Mouse (Mus musculus) myocyte (in vitro differentiated cells): ENCODE data around the gene Ccdc40.

Source experiments
- CEBPB ChIP-seq: IDR thresholded peaks from 2 replicates; pipeline ENCODE4 v1.6.1; 2011; ENCODE audit warnings: mild to moderate bottlenecking, moderate library complexity; ENCODE audit not compliant: poor library complexity, insufficient read depth, severe bottlenecking
- MAX ChIP-seq: IDR thresholded peaks from one replicate; pipeline ENCODE4 v1.6.1; 2011; ENCODE audit warnings: low read depth, mild to moderate bottlenecking, control low read depth
- MYOD1 ChIP-seq, 3 experiments: IDR thresholded peaks; one replicate each; pipeline ENCODE4 v1.6.1; 2011; ENCODE audit warnings: control low read depth in 2 of 3, low read depth in 2 of 3, mild to moderate bottlenecking in 2 of 3, moderate library complexity in 1 of 3; ENCODE audit not compliant: insufficient read length in 2 of 3, control insufficient read depth in 1 of 3
- MYOG ChIP-seq, 3 experiments: IDR thresholded peaks; one replicate each; pipeline ENCODE4 v1.6.1; 2011; ENCODE audit warnings: control low read depth in 2 of 3, low read depth in 2 of 3, mild to moderate bottlenecking in 2 of 3; ENCODE audit not compliant: insufficient read length in 2 of 3, control insufficient read depth in 1 of 3, insufficient read depth in 1 of 3
- POLR2A ChIP-seq: IDR thresholded peaks from one replicate; pipeline ENCODE4 v1.6.1; 2011; ENCODE audit warnings: low read depth, mild to moderate bottlenecking, control low read depth, moderate library complexity; ENCODE audit not compliant: insufficient read length
- POLR2AphosphoS2 ChIP-seq: IDR thresholded peaks from one replicate; pipeline ENCODE4 v1.6.1; 2011; ENCODE audit warnings: low read depth, control low read depth; ENCODE audit not compliant: insufficient read length
- SRF ChIP-seq: IDR thresholded peaks from one replicate; pipeline ENCODE4 v1.6.1; 2011; ENCODE audit warnings: low read depth; ENCODE audit not compliant: control insufficient read depth, insufficient read length
- TCF12 ChIP-seq: IDR thresholded peaks from one replicate; pipeline ENCODE4 v1.6.1; 2011; ENCODE audit warnings: mild to moderate bottlenecking, control low read depth; ENCODE audit not compliant: poor library complexity, insufficient read depth, severe bottlenecking
- USF1 ChIP-seq: IDR thresholded peaks from one replicate; pipeline ENCODE4 v1.6.1; 2011; ENCODE audit warnings: low read depth, mild to moderate bottlenecking, control low read depth, moderate library complexity

GRCm38 (mm10) chr11:119224926-119225325 is 3.4 kb upstream of the Ccdc40 start:
- TF ChIP-seq POLR2A: no peak
- TF ChIP-seq MYOG (IDR thresholded peaks at IDR 0.05; ENCODE audit: control insufficient read depth in 1 of 3, insufficient read depth in 1 of 3, insufficient read length in 2 of 3, low read depth in 2 of 3): no peak
- no peak for TF ChIP-seq MAX
- TF ChIP-seq MYOD1 (IDR thresholded peaks at IDR 0.05; ENCODE audit: control insufficient read depth in 1 of 3, insufficient read length in 2 of 3, low read depth in 2 of 3): no peak
- TF ChIP-seq SRF: no peak
- TF ChIP-seq USF1: no peak
- TF ChIP-seq POLR2AphosphoS2: no peak
- no peak for TF ChIP-seq CEBPB
- TF ChIP-seq TCF12: no peak
